Mouse (Mus musculus) gastrocnemius, postnatal 25 days (tissue): ENCODE measurements around the gene P4hb. TPM values are rescaled to one million over a fixed set of nuclear protein-coding genes. Genes with fewer than 3 reads are reported as not detected.
A peak's percentile ranks its signal among the peaks of the same experiment; 100 is the strongest.
"Not testable (repeated sequence)": the region's sequence is repeated elsewhere in the genome, so short reads cannot be mapped to it uniquely, and the experiment has no call there.

Experiments
- DNase-seq: peaks from one replicate; pipeline ENCODE4 v3.0.0; 2022
- total RNA-seq, 2 experiments: library from RNA; stranded (reverse); gene quantifications; 1 replicate in 1 of 2; 2 replicates in 1 of 2; pipeline ENCODE4 v1.2.3; 2021

Gene P4hb
- total RNA-seq, 2 experiments from 2014 or later: 192 to 198 TPM

DNA sequence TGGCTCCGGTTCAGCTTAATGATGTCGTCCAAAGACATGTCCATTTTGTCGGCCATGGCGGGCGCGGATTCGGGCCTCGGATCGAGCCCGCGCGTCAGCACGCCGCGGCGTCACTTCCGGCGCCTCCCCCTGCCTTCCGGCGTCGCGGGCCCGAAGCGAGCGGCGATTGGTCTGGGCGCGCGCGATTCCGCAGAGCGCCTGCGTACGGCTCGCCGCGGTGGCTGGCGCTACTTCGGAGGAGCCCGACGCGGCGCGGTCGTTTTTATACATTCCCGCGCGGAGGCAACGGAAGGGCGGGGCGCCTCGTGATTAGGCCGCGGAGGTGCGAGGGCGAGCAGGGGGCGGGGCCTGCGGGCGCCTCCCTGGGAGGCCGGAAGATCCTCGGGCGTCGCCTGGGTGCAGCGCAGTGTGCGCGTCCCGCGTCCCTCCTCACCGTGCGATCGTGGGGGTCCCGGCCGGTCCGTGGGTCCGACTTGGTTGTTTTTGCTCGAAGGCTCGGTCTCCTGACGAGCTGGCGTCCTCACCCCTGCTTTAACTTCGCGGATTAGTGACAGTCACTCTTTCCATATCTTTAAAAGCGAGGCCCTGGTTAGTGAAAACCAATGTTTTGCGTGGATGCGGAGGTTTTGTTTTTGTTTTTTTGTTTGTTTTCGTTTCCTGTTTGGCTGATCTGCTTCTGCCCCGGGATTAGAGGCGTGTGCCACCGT, 25.4 kb upstream of the P4hb start, which contains the start of the genes Alyref and Anapc11:
Gene Alyref (minus strand): TSS at position 83 of the 707 bp plus-strand sequence.
Gene Anapc11 (plus strand): TSS at position 139 of the 707 bp plus-strand sequence.
- peak; percentile 94 for DNase-seq

DNA sequence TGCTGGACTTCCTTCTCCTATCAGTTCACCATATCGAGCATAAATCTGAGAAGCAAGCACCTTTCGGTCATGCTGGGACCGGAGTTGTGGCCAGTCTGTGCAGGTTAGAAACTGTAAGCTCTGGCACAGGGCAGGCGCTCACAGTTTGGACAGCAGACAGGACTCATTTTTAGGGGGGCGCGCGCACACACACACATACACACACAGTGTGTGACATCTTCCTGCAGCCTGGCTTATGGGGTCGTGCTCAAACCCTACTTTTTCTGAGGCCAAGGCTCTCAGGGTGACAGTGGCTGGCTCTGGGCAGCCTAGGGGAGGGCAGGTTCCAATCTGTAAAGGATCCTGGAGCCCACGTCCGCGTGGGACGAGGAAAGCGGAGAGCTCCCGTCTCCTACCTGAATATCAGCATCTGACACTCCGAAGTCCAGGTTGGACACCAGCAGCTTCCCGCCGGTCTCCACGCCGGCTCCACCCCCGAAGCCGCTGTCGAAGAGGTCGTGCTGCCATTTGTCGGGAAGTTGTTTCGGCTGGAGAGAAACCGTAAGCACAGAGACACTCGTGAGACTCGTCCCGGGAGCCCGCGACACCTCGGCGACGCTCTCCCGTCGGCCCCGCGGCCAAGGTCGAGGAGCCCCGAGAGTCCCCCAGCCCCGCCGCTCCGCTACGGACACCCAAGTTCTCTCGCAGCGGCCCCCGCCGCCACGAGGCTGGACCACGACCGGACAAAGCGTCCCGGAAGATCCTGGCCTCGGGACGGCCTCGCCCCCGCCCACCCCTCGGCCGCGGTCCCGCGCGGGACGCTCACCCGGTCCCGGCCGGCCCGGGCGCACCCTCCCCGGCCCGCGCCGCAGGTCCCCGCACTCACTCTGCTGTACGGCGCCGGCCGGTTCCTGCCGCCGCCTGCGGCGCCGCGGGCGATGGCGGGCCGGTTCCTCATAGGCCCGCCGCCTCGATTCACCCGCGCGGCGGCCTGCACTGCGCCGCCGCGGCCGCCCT, 24.5 kb upstream of the P4hb start:
- no peak for DNase-seq

- DNase-seq: no peak
Measured at GRCm38 (mm10) chr11:120588531-120588930, 15.5 kb upstream of the P4hb start.

GRCm38 (mm10) chr11:120583937-120584336, 10.9 kb upstream of the P4hb start:
- no peak for DNase-seq

GRCm38 (mm10) chr11:120582982-120583293, 9.9 kb upstream of the P4hb start:
- not testable (repeated sequence) for DNase-seq

DNA sequence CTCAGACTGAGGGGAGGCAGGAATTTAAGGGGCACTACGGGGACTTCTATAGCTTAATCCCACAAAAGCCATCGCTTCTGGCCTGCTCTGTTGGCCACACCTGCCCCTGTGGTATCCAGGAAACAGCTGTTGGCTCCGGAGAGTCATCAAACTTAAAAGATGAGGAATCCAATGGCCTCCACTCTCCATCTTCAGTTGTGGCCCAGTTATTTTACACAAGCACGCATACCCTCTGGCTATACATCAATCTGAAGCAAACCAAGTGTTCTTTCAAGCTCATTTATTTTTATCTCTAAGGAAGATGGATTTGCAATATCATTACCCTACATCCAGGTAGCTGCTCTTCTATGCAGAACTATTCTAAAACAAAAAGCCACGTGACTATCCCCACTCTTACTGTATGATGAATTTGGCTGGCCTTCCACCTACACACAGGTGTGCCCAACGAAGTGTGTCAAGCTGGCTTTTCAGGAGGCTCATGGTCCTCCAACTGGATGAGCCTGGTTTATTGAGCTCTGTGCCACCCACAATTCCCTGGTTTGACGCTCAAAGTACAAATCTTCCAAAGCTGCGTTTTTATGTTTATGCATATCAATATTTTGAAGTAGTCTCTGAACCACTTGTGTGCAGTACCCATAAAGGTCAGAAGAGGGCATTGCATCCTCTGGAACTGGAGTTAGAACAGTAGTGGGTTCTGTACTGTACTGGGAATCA, 9.4 kb upstream of the P4hb start:
- no peak for DNase-seq

- DNase-seq: peak; percentile 88
Measured at GRCm38 (mm10) chr11:120581490-120582267, 8.6 kb upstream of the P4hb start, which contains the start of gene Arhgdia. Arhgdia (minus strand) TSS chr11:120581624.

- peak; percentile 48 for DNase-seq
Measured at GRCm38 (mm10) chr11:120580871-120581331, 7.8 kb upstream of the P4hb start.

- DNase-seq: no peak
Measured at GRCm38 (mm10) chr11:120580190-120580589, 7.1 kb upstream of the P4hb start.

- peak; percentile 50 for DNase-seq
Measured at GRCm38 (mm10) chr11:120579316-120580107, 6.5 kb upstream of the P4hb start.

DNA sequence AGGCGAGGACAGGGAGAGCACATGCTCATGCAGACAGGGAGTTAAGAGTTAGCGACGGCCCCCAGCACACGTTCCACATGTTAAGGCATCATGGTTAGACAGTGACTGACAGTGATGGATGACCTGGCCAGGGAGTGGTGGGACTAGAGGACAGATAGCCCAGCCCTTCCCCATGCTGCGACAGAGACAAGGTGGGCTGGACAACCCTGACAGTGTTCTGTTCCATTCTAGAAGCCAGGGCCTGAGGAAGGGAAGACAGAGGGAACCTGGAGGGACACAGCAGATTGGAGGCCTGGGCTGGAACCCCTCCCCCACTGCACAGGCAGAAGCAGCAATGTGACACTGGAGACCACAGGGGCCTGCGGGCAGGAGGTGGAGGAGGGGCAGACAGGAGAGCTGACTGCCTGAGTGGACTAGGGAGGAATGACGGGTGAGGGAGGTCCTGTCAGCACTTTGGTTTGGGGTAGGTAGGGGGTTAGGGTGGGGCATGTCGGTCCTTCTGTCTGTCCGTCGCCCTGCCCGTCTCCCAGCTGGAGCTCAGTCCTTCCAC, 5.7 kb upstream of the P4hb start:
- DNase-seq: no peak

GRCm38 (mm10) chr11:120578024-120578693, 5.1 kb upstream of the P4hb start:
- DNase-seq: peak; percentile 19

DNA sequence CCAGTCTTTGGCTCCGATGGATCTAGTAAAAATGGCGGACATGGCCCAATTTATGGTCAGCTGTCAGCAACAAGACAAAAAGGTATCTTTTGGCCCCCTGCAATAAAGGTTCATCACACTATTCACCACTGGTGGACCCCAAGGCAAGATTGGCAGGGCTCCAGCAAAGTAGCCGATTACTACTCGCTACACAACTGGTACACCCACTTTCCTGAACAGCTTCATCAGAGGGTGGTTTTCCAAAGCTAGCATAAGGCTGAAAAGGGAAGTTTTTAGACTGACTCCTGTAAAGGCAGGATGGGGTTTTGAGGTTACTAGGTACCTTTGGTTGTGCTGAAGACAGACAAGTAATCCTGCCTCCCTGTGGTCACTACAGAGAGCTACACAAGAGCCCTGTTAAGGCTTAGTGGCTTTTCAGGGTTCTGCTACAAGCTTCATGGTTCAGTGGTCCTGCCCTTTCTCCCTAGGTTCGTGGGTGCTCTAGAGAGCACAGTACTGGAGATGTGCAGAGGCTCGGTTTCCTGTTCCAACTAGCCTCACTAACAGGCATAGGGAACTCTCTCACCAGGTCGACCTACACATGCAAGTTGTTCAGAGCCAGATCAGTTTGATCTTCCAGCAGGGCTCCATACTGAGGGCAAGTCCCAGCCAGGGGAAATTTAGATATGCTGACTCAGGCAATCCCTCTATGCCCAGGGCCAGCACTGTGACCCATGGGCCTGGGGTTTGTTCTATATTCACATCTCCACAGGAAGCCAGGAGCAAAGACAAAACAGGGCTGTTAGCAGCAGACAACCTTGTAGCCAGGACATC, 4.4 kb upstream of the P4hb start:
- DNase-seq: no peak

GRCm38 (mm10) chr11:120576365-120576981, 3.4 kb upstream of the P4hb start:
- DNase-seq: no peak

DNA sequence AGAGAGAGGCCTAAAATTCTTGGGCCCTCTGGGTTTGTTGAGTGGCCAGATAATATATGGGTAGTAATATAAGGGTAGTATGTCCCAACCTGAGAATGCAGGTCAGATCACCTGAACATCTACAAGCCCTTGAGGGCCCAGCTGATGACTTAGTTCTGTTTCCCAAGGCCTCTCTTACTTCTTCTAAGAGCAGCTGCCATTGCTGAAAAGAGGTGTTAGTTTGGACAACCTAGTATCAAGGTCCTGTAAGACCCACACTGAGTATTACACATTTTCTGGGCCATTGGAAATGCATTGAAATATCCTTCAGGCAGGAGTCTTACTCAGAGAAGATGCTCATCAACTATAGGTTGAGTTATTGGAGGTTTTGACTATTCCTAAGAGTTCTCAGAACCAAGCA, 2.9 kb upstream of the P4hb start:
- DNase-seq: no peak

DNA sequence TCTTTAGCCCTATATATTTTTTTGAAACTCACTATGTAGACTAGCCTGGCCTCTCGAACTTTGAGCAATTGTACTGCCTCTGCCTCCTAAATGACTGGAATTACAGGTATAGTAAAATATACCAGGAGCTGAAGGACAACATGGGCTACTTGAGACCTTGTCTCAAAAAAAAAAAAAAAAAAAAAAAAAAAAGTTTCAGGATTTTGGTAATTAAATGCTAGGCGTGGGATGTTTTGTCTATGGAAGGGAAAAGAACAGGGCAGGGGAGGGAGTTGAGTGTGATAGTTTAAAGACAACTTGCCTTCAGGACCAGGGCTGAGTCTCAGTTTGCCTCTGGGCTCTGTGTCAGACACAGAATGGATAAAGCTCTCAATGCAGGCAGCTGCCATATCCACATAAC, 2.0 kb upstream of the P4hb start:
- no peak for DNase-seq

GRCm38 (mm10) chr11:120574278-120574600, 1.2 kb upstream of the P4hb start:
- no peak for DNase-seq

- no peak for DNase-seq
Measured at GRCm38 (mm10) chr11:120573585-120574277, 678 bp upstream of the P4hb start.
